Mouse (Mus musculus): ENCODE measurements around the gene Gm11027. TPM values are rescaled to one million over a fixed set of nuclear protein-coding genes. Genes with fewer than 3 reads are reported as not detected.
"Not testable (repeated sequence)": the region's sequence is repeated elsewhere in the genome, so short reads cannot be mapped to it uniquely, and the experiment has no call there.

Gm11027 gene
- not detected in 2 replicates for polyA plus RNA-seq (2015; fragmentation: Nextera tagmentation; extraction: Ambion mirVana)

GRCm38 (mm10) chr12:116275086-116275485 lies at the start of gene Gm11027:
Gm11027 (plus strand) TSS chr12:116275386.
- H3K4me2 ChIP-seq; ATAC-seq (ENCODE audit: low FRiP score); H3K27me3 ChIP-seq (replicated peaks); H3K27ac ChIP-seq (replicated peaks); H3K9me3 ChIP-seq (replicated peaks); H3K36me3 ChIP-seq; H3K4me1 ChIP-seq; H3K4me3 ChIP-seq (replicated peaks); H3K9ac ChIP-seq (replicated peaks): not testable (repeated sequence)
- WGBS: 82% methylated on average over 2 of the region's 2 CpGs

GRCm38 (mm10) chr12:116226289-116227057 lies 48.7 kb upstream of the Gm11027 start:
- Histone ChIP-seq H3K9me3 (replicated peaks) (no peaks in the 10 kb centered on the region), H3K9ac (replicated peaks) (no peak overlapping the region), H3K36me3 (peaks cover 55% of the 10 kb centered on the region), H3K4me2 (no peak overlapping the region), H3K27ac (replicated peaks) (no peak overlapping the region), H3K27me3 (replicated peaks) (no peaks in the 10 kb centered on the region), H3K4me3 (replicated peaks) (no peak overlapping the region), H3K4me1 (no peaks in the 10 kb centered on the region)
- 91% methylated on average over 10 of the region's 10 CpGs for WGBS
- ATAC-seq (ENCODE audit: low FRiP score): no peak

- H3K27ac ChIP-seq (replicated peaks): no peak overlapping the region
- H3K4me1 ChIP-seq: no peaks in the 10 kb centered on the region
- H3K9me3 ChIP-seq (replicated peaks): no peaks in the 10 kb centered on the region
- no peaks in the 10 kb centered on the region for H3K27me3 ChIP-seq (replicated peaks)
- no peak overlapping the region for H3K4me2 ChIP-seq
- no peak for ATAC-seq (ENCODE audit: low FRiP score)
- H3K36me3 ChIP-seq: peaks cover 51% of the 10 kb centered on the region
- no peak overlapping the region for H3K4me3 ChIP-seq (replicated peaks)
- no peak overlapping the region for H3K9ac ChIP-seq (replicated peaks)
- WGBS: 85% methylated on average over 3 of the region's 3 CpGs
These were observed 45.7 kb upstream of the Gm11027 start for GRCm38 (mm10) chr12:116229451-116229850.

GRCm38 (mm10) chr12:116231612-116232011 lies 43.6 kb upstream of the Gm11027 start:
- no peaks in the 10 kb centered on the region for H3K4me1 ChIP-seq
- H3K27ac ChIP-seq (replicated peaks): no peak overlapping the region
- no peak overlapping the region for H3K4me3 ChIP-seq (replicated peaks)
- H3K9ac ChIP-seq (replicated peaks): no peak overlapping the region
- no peak overlapping the region for H3K4me2 ChIP-seq
- no peaks in the 10 kb centered on the region for H3K27me3 ChIP-seq (replicated peaks)
- H3K36me3 ChIP-seq: peaks cover 30% of the 10 kb centered on the region
- no peaks in the 10 kb centered on the region for H3K9me3 ChIP-seq (replicated peaks)
- whole genome bisulfite sequencing: 76% methylated on average over 12 of the region's 12 CpGs
- no peak for ATAC-seq (ENCODE audit: low FRiP score)

- H3K36me3 ChIP-seq: peaks cover 27% of the 10 kb centered on the region
- no peak for ATAC-seq (ENCODE audit: low FRiP score)
- no peaks in the 10 kb centered on the region for H3K4me1 ChIP-seq
- WGBS: 88% methylated on average over 1 of the region's 1 CpGs
- no peak overlapping the region for H3K4me2 ChIP-seq
- H3K27ac ChIP-seq (replicated peaks): no peak overlapping the region
- H3K4me3 ChIP-seq (replicated peaks): no peak overlapping the region
- no peak overlapping the region for H3K9ac ChIP-seq (replicated peaks)
- no peaks in the 10 kb centered on the region for H3K9me3 ChIP-seq (replicated peaks)
- no peaks in the 10 kb centered on the region for H3K27me3 ChIP-seq (replicated peaks)
These were observed 43.1 kb upstream of the Gm11027 start for GRCm38 (mm10) chr12:116232061-116232460.

GRCm38 (mm10) chr12:116235356-116235755 lies 39.8 kb upstream of the Gm11027 start:
- Histone ChIP-seq H3K4me1 (no peaks in the 10 kb centered on the region), H3K27me3 (replicated peaks) (no peaks in the 10 kb centered on the region), H3K27ac (replicated peaks) (no peak overlapping the region), H3K9me3 (replicated peaks) (no peaks in the 10 kb centered on the region), H3K9ac (replicated peaks) (no peak overlapping the region), H3K36me3 (peaks cover 15% of the 10 kb centered on the region; the same call in 1 of the 2 replicates), H3K4me3 (replicated peaks) (no peak overlapping the region), H3K4me2 (no peak overlapping the region)
- 85% methylated on average over 4 of the region's 4 CpGs for WGBS
- ATAC-seq (ENCODE audit: low FRiP score): no peak

GRCm38 (mm10) chr12:116236658-116237057 lies 38.5 kb upstream of the Gm11027 start:
- H3K27ac ChIP-seq (replicated peaks): no peak overlapping the region
- no peak overlapping the region for H3K9ac ChIP-seq (replicated peaks)
- no peaks in the 10 kb centered on the region for H3K4me1 ChIP-seq
- ATAC-seq (ENCODE audit: low FRiP score): no peak
- H3K36me3 ChIP-seq: peaks cover 23% of the 10 kb centered on the region
- WGBS: 87% methylated on average over 3 of the region's 3 CpGs
- no peaks in the 10 kb centered on the region for H3K9me3 ChIP-seq (replicated peaks)
- H3K27me3 ChIP-seq (replicated peaks): no peaks in the 10 kb centered on the region
- H3K4me3 ChIP-seq (replicated peaks): no peak overlapping the region
- H3K4me2 ChIP-seq: no peak overlapping the region

GRCm38 (mm10) chr12:116238370-116238769 lies 36.8 kb upstream of the Gm11027 start:
- Histone ChIP-seq H3K9ac (replicated peaks) (no peak overlapping the region), H3K9me3 (replicated peaks) (no peaks in the 10 kb centered on the region), H3K4me1 (no peaks in the 10 kb centered on the region), H3K36me3 (peaks cover 25% of the 10 kb centered on the region), H3K4me2 (no peak overlapping the region), H3K27ac (replicated peaks) (no peak overlapping the region), H3K4me3 (replicated peaks) (no peak overlapping the region), H3K27me3 (replicated peaks) (no peaks in the 10 kb centered on the region)
- no peak for ATAC-seq (ENCODE audit: low FRiP score)

- Histone ChIP-seq H3K27me3 (replicated peaks) (no peaks in the 10 kb centered on the region), H3K9ac (replicated peaks) (no peak overlapping the region), H3K36me3 (peaks cover 28% of the 10 kb centered on the region), H3K4me3 (replicated peaks) (no peak overlapping the region), H3K9me3 (replicated peaks) (no peaks in the 10 kb centered on the region), H3K4me1 (no peaks in the 10 kb centered on the region), H3K4me2 (no peak overlapping the region), H3K27ac (replicated peaks) (no peak overlapping the region)
- no peak for ATAC-seq (ENCODE audit: low FRiP score)
- 81% methylated on average over 3 of the region's 3 CpGs for WGBS
These were observed 36.4 kb upstream of the Gm11027 start for GRCm38 (mm10) chr12:116238803-116239202.

- WGBS: 85% methylated on average over 1 of the region's 1 CpGs
- Histone ChIP-seq H3K9me3 (replicated peaks) (no peaks in the 10 kb centered on the region), H3K4me2 (no peak overlapping the region), H3K27ac (replicated peaks) (no peak overlapping the region), H3K9ac (replicated peaks) (no peak overlapping the region), H3K4me1 (no peaks in the 10 kb centered on the region), H3K27me3 (replicated peaks) (no peaks in the 10 kb centered on the region), H3K4me3 (replicated peaks) (no peak overlapping the region), H3K36me3 (peaks cover 55% of the 10 kb centered on the region)
- ATAC-seq (ENCODE audit: low FRiP score): no peak
These were observed 30.6 kb upstream of the Gm11027 start for GRCm38 (mm10) chr12:116244601-116245000.

GRCm38 (mm10) chr12:116254652-116255051 lies 20.5 kb upstream of the Gm11027 start:
- Histone ChIP-seq H3K27me3 (replicated peaks) (no peaks in the 10 kb centered on the region), H3K9ac (replicated peaks) (no peak overlapping the region), H3K27ac (replicated peaks) (no peak overlapping the region), H3K4me1 (no peaks in the 10 kb centered on the region), H3K4me2 (no peak overlapping the region), H3K9me3 (replicated peaks) (no peaks in the 10 kb centered on the region), H3K36me3 (peaks cover 27% of the 10 kb centered on the region), H3K4me3 (replicated peaks) (no peak overlapping the region)
- no peak for ATAC-seq (ENCODE audit: low FRiP score)
- WGBS: 90% methylated on average over 8 of the region's 8 CpGs

GRCm38 (mm10) chr12:116255636-116256035 lies 19.6 kb upstream of the Gm11027 start:
- no peak overlapping the region for H3K4me2 ChIP-seq
- no peak for ATAC-seq (ENCODE audit: low FRiP score)
- WGBS: 93% methylated on average over 11 of the region's 11 CpGs

More at GRCm38 (mm10) chr12:116255636-116256035, 19.6 kb upstream of the Gm11027 start:
- no peaks in the 10 kb centered on the region for H3K27me3 ChIP-seq (replicated peaks)
- no peak overlapping the region for H3K9ac ChIP-seq (replicated peaks)
- H3K4me3 ChIP-seq (replicated peaks): no peak overlapping the region
- no peaks in the 10 kb centered on the region for H3K4me1 ChIP-seq
- peaks cover 27% of the 10 kb centered on the region for H3K36me3 ChIP-seq
- H3K27ac ChIP-seq (replicated peaks): no peak overlapping the region
- no peaks in the 10 kb centered on the region for H3K9me3 ChIP-seq (replicated peaks)
